Mouse (Mus musculus): ENCODE data around the gene Gm47996.
"Not testable (repeated sequence)": the region's sequence is repeated elsewhere in the genome, so short reads cannot be mapped to it uniquely, and the experiment has no call there.

The Gm47996 gene

GRCm38 (mm10) chr1:151209824-151210355 lies at the start of gene Gm47996:
Gene Gm47996 (plus strand): TSS chr1:151210131.
- not testable (repeated sequence) for DNase-seq (ENCODE audit: low spot score)

GRCm38 (mm10) chr1:151166031-151166430 lies 43.9 kb upstream of the Gm47996 start:
- DNase-seq (ENCODE audit: low spot score): no peak

- no peak for DNase-seq (ENCODE audit: low spot score)
Observed at GRCm38 (mm10) chr1:151167297-151168047, 42.5 kb upstream of the Gm47996 start.

GRCm38 (mm10) chr1:151168637-151169036 lies 41.3 kb upstream of the Gm47996 start:
- no peak for DNase-seq (ENCODE audit: low spot score)

GRCm38 (mm10) chr1:151171572-151172461 lies 38.1 kb upstream of the Gm47996 start:
- no peak for DNase-seq (ENCODE audit: low spot score)

- no peak for DNase-seq (ENCODE audit: low spot score)
Observed at GRCm38 (mm10) chr1:151177030-151177936, 32.6 kb upstream of the Gm47996 start.

GRCm38 (mm10) chr1:151177937-151178271 lies 32.0 kb upstream of the Gm47996 start:
- no peak for DNase-seq (ENCODE audit: low spot score)

GRCm38 (mm10) chr1:151178505-151179083 lies 31.3 kb upstream of the Gm47996 start:
- DNase-seq (ENCODE audit: low spot score): no peak

- no peak for DNase-seq (ENCODE audit: low spot score)
Observed at GRCm38 (mm10) chr1:151180167-151180566, 29.8 kb upstream of the Gm47996 start.

- not testable (repeated sequence) for DNase-seq (ENCODE audit: low spot score)
Observed at GRCm38 (mm10) chr1:151182266-151182665, 27.7 kb upstream of the Gm47996 start, which contains the start of gene Gm47985. Gene Gm47985 (plus strand): TSS chr1:151182537.

- not testable (repeated sequence) for DNase-seq (ENCODE audit: low spot score)
Observed at GRCm38 (mm10) chr1:151186186-151186585, 23.7 kb upstream of the Gm47996 start.

GRCm38 (mm10) chr1:151186879-151187424 lies 23.0 kb upstream of the Gm47996 start:
- not testable (repeated sequence) for DNase-seq (ENCODE audit: low spot score)

GRCm38 (mm10) chr1:151188469-151188868 lies 21.5 kb upstream of the Gm47996 start:
- DNase-seq (ENCODE audit: low spot score): no peak

- DNase-seq (ENCODE audit: low spot score): not testable (repeated sequence)
Observed at GRCm38 (mm10) chr1:151192075-151192474, 17.9 kb upstream of the Gm47996 start, which contains the start of gene Gm8947. Gene Gm8947 (plus strand): TSS chr1:151192376.

GRCm38 (mm10) chr1:151192739-151193138 lies 17.2 kb upstream of the Gm47996 start:
- DNase-seq (ENCODE audit: low spot score): not testable (repeated sequence)

- not testable (repeated sequence) for DNase-seq (ENCODE audit: low spot score)
Observed at GRCm38 (mm10) chr1:151195986-151196385, 13.9 kb upstream of the Gm47996 start.

- DNase-seq (ENCODE audit: low spot score): not testable (repeated sequence)
Observed at GRCm38 (mm10) chr1:151196690-151197089, 13.2 kb upstream of the Gm47996 start.

- not testable (repeated sequence) for DNase-seq (ENCODE audit: low spot score)
Observed at GRCm38 (mm10) chr1:151198120-151198519, 11.8 kb upstream of the Gm47996 start, which contains the start of gene Gm47995. Gene Gm47995 (plus strand): TSS chr1:151198448.

- not testable (repeated sequence) for DNase-seq (ENCODE audit: low spot score)
Observed at GRCm38 (mm10) chr1:151200620-151201019, 9.3 kb upstream of the Gm47996 start.

GRCm38 (mm10) chr1:151202771-151203170 lies 7.2 kb upstream of the Gm47996 start:
- DNase-seq (ENCODE audit: low spot score): not testable (repeated sequence)

- not testable (repeated sequence) for DNase-seq (ENCODE audit: low spot score)
Observed at GRCm38 (mm10) chr1:151203818-151204217, 6.1 kb upstream of the Gm47996 start, which contains the start of gene 3110040M04Rik. Gene 3110040M04Rik (plus strand): TSS chr1:151204121.
